Mouse (Mus musculus): ENCODE measurements around the gene Apba3.

Gene Apba3

DNA sequence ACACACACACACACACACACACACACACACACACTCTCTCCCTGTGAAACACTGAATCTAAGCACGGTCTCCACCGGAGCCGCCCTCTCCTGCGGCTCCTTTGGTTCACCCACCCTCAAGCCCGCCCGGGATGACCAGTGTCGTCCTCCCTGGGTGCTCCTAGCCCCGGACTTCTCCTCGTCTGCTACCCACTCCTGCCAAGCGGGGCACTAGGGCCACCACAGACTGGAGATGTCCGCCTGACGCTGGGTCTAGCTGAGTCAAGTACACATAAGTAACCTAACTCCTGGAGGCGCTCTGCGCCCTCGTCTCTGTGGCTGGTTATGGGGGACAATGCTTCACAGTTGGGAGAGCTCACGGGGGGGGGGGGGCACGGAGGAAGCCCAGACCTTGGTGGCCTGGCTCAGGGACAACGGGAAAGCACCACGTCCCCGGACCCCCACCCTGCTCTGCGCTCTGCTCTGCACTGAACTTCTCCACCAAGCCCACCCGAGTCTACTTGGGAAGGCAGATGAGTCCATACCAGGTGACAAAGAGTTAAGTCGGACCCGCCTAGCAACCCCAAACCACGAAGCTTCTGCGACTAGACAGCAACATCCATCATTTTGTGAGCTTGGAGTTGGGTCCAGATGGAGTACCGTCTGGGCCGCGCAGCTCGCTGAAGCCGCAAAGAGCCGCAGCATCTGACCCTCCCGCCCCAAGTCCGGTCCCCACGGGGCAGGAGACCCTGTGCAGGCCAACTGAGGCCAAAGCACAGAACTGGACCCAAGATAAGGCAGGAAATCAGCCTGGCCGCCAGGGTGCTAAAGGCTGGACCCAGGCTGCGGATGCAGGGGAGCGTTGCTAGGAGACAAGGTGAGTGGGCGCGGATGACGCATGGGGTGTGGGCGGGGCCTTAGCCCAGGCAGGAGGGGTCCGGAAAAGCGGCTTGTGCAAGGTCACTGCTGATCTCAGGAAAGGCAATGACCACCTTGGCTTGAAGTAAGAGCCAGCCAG is 14.0 kb upstream of the Apba3 start, which contains the start of gene Matk:
Matk (plus strand) TSS at position 512 of the 996 bp plus-strand sequence.
- peak; percentile 38 for DNase-seq

DNA sequence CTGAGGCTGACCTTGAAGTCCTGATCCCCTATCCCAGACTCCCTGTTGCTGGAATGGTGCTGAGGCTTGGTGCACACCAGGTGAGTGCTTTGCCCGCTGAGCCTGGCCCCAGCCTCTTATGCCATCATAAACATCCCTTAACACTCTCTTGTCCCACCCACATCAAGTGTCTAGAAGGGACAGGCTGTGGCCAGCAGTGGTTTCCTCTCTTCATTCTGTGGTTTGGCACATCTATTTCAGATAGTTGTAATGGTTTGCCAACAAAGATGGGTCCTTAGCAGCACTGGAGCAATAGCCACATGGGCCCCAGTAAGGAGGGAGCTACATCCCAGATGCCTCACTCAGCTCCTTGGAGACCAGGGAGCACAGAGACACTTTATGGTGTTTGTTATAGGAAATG is 11.9 kb upstream of the Apba3 start:
- DNase-seq = no peak

DNA sequence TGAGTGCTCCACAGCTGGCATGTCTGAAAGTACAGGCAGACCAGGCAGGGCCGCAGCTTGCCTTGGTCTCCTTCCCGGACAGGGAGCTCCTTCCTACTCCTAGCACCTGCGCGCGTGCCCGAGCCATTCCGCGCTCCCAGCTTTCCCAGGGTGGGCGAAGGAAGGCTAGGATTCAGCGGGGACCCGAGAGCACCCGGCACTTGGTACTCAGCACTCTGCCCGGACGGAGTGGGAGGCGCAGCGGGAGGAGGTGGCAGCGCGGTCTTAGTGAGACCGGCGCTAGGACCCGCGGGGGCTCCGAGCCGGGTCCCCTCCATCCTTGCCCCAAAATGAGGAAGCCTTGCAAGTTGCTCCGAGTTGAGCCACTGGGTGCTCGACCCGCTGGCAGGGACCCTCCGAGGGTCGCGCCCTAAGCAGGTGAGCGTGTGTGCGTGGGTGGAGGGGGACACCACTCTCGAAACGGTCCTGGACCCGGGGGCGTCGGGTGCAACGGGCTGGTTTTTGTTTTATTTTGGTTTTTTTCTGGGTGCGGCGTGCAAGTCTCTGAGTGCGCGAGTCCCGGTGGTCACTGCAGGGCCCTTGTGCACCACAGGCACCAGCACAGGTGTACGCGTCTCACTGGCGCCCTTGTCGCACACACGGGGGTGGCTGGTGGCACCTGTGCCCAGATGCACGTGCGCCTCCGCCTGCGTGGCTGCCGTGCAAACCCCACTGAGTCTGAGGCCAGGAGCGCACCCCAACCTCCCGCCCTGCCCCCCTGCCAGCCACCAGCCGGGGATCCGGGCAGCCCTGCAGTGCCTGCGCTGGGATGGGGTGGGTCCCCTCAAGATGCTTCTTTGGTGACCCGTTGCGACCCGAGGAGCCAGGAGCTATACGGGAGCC is 9.4 kb upstream of the Apba3 start:
- DNase-seq = no peak

DNA sequence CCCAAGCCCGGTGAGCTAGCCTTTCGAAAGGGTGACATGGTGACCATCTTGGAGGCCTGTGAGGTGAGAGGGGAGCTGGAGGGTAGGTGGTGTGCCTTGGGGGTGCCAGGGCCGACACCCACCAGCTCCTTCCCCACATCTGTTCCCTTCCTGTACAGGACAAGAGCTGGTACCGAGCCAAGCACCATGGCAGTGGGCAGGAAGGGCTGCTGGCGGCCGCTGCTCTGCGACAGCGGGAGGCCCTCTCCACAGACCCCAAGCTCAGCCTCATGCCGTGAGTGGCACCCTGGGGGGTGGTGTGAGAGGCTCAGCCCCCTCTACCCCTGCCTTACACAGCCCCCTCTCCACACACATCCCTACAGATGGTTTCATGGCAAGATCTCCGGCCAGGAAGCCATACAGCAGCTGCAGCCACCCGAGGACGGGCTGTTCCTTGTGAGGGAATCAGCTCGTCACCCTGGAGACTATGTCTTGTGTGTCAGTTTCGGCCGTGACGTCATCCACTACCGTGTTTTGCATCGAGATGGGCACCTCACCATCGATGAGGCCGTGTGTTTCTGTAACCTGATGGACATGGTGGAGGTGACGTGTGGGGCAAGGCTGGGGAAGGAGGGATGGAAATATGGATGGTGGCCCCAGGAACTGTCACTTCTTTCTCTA is 7.4 kb upstream of the Apba3 start:
- no peak for DNase-seq

DNA sequence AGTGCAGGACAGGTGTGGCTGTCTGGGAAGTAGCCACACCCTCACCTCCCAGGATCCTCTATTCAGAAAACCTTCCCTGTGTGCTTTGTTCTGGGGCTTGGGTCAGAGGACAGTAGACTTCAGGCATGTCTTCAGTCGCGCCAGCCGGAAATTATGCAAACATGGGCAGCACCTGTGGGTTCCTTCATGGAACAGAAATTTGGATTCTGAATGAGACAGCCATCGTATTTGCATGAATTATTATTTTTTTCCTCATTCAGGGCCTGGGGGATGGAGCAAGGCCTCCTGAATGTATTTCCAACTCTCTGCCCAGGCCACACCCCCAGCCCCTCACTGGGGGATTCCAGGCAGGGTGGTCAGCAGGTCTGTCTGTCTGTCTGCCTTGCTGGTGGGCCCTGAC is 5.7 kb upstream of the Apba3 start:
- no peak for DNase-seq

DNA sequence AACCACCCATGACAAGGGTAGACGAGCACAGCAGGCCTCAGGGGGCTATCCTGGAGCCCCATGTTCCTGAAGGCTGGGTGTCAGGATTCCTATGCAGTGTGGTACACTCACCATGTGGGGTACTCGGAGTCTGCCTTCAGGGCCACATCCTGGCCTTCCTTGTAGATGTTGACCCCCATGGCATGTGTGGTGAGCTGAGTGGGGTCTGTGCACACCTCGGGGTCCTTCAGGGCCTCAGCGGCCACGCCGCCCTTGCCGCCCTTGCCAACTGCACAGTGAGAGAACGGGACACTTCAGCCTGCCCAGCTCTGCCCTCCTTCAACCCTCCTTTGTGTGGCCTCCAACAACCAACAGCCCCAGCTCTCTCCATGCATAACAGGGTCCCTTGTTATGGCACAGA is 1.2 kb upstream of the Apba3 start:
- no peak for DNase-seq

DNA sequence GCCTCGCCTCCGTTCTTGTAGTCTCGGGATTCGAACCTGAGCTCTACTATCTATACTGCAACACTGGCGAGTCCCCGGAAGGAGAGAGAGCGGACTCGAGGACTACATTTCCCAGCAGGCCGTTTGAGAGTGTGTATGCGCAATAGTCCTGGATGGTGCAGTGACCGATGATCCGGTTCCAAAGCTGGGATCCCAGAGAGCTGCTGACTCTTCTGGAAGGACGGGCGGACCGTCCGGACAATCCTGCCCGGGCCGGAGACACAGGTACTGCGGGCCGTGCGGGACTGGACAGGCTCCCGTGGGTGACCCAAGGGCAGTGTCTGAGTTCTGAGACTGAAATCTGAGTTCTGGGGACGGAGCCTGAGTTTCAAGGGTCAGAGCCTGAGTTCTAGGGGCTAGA is 1.3 kb downstream of the Apba3 start:
- peak; percentile 81 for DNase-seq

DNA sequence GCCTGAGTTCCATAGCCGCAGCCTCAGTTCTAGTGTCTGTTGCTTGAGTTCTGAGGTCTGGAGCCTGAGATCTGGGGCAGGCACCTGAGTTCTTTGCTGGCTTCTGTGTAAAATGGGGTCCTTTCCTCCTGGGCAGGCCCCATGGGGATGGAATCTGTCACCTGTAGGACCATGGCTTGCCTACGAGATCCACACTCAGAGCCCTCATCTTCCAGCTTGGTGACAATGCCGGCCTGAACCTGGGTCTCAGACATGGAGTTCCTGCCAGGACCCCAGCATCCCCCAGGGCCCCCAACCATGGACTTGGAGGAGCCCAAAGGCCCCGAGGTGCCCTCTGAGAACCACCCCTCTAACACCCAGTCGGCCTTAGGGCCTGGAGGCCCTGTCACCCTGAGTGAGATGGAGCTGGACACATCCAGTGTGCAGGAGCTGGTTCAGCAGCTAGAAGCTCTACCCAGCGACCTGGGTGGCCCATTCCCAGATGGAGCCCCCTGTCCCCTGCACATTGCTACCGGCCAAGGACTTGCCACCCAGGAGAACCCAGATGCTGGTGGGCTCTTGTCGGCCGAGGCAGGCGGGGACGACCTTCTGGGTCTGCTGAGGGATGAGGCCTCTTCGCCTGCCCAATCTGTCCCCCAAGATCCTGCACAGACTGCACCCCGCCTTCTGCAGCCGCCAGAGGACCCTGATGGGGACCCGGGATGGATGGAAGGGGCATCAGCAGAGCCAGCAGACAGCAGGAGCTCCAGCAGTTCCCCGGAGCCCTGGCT is 2.1 kb downstream of the Apba3 start:
- DNase-seq = no peak

DNA sequence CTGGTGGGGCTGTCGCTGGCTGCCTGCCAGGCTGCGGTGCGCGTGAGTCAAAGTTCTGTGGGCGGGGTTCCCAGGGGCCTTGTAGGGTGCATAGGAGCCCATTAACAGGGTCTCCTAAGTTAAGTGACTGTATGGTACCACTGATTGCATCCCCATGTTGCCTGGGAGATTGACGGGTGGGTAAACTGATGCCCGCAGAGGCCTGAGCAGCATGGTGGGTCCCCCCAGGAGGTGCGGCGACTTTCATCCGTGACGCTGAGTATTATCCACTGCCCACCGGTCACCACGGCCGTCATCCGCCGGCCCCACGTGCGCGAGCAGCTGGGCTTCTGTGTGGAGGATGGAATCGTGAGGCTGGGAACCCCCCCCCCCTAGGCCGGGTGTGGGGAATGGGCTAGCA is 5.6 kb downstream of the Apba3 start:
- no peak for DNase-seq

DNA sequence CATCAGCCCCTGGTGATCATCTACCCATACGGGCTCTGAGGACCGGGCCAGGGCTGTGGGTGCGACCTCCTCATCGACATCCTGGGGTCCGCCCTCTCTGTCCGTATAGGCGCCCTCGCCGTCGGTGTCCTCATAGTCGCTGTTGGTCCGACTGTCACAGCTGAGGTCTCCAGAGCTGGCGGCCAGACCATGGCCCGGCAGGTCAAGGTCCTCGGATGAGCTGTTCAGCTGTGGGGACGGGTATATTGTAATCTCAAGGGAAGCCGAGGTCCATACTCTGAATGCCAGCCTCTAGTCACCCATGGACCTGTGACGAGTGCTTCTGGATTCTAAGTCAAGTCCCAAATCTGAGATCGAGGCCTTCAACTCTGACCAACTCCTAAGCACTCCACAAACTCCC is 7.1 kb downstream of the Apba3 start:
- no peak for DNase-seq

DNA sequence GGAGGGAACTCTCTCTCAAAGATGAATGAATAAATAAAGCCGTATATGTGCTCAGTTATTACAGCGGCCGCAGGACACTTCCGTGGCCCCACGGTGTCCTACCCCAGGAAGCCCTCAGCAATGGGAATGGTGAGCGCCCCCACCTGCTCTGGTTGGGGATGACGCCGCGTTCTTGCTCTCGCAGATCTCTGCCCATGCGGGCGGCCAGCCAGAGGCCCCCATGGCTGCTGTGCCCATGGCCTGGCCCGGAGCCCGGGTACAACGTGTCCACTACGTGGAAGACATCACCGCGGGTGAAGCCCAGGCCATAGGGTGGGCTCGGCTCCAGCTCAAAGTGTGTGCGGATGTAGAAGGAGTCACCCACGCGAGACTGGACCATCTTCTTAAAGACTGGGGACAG is 10.9 kb downstream of the Apba3 start:
- no peak for DNase-seq

DNA sequence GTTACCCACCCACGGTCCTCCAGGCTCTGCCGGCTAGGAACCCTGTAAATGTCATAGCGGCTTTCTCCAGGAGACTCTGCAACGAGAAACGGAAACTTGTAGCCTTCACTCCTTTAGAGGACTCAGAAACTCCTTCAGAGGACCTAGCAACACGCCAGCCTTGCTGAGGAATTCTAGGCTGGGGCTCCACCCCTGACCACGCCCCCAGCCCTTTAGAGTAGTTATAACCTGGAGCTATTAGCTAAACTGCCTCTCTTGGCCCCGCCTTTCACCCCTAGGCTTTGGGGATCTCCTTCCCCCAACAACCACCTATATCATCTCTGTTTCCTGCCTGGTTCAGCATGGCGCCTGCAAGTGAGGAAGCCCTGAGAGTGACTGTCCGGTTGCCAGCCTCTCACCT is 12.7 kb downstream of the Apba3 start:
- DNase-seq = no peak

DNA sequence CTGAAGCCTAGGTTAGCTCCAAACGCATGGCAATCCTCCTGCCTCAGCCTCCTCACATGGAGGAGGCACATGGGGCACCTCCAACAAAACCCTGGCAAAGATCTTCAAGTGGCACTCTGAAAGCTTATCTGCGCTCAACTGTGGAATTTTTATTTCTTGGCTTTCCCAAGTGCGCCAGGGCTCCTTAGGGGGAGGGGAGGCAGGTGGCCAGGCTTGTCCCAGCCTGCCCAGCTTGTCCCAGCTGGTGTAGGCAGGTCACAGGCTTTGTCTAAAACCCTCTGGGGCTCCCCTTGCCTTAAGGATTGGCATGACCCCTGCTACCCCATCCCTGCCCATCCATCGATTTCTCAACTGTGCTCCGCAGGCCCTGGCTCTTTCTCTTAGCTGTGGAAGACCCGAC is 17.4 kb downstream of the Apba3 start:
- DNase-seq = no peak

DNA sequence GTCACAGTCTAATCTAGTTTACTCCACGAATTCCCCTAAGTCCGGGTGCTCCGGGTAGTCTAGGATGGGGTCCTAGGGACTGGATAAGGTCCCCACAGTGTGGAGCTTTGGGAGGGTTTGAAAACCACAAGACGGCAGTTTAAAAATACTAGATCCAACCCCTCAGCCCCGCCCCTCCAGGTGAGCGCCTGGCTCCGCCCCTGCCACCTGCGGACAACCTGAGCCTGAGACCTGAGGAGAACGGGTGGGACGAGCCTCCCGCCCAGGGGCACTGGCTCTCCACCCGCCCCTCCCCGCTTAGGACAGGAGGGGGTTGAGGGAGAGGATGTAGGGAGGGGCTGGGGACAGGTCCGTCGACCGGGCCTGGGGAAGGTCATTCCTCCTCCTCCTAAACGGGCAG is 18.0 kb downstream of the Apba3 start:
- DNase-seq = no peak

DNA sequence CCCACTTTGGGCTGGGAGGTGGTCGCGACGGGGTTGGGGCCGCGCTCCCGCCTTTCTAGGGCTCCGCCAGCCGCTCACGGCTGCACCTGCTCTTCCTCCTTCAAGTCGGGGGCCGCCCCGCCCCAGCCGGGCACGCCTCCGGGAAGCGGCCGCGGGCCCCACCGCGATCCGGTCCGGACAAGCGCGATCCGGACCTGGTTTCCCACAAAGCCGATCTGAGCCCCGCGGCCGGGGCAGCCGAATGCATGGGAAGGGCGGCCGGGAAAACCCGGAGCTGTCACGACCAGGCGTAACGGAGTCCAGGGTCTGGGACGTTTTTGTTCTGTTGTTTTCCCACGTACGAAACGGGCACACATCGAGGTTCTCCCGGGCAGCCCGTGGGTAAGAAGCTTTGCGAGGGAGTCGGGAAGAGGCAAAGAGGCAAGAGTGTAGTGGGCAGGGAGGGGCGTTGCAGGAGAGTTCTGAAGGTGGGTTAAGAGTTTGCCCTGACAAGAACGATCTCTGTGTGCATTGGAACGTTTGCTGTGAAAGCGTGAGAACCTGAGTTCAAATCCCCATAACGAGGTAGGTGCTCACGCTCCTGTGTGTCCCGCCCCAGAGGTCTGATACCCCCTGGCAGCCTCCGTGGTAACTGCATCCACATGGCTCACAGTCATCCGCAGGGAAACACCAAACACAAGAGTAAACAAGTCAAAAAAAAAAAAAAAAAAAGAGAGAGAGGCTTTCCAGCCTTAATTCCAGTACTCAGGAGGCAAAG is 19.1 kb downstream of the Apba3 start:
- DNase-seq = peak; percentile 89

DNA sequence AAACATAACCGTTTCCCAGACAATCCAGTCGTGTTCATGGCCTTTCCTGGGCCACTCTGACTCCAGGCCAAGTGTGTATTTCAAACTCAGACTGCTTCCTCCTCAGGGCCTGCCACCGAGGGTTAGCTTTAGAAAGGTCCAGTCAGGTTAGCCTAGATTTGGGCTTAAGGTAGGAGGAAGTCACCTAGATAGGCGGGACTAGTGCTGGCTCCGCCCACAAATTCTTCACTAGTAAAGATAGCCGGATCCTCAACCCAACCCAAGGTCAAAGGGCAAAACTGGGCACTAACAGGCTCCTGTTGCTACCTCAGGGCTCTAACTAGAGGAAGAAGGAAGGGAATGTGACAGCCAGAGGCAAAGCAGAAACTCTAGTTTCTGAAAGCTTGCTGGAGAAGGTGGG is 19.8 kb downstream of the Apba3 start:
- DNase-seq = peak; percentile 54

DNA sequence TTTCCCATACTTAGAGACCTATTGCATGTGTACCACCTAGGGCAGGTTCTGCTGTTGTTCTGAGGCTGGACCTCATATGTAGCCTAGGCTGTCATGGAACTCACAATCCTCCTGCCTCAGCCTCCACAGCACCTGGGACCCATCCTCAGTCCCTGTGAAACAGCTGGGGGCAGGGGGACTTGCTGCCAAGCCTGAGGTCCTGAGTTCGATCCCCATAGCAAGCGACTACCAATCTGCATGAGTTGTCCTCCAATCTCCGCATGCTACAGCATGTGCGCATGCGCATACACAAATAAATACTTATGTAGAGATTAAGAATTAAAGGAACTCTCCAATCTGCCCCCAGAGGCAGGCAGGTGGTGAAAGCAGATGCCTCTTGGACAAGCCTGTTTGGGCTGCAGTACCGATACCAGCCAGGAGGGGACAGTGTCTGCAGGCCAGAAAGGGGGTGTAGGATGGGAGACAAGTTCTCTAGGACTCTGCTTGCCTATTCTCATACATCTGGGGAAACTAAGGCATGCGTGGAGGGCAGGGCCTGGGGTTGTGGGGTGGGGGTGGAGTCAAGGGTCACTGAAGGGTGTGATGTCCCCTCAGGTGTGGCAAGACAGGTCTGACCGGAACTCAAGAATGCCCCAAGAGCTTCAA is 20.9 kb downstream of the Apba3 start:
- DNase-seq = peak; percentile 79

DNA sequence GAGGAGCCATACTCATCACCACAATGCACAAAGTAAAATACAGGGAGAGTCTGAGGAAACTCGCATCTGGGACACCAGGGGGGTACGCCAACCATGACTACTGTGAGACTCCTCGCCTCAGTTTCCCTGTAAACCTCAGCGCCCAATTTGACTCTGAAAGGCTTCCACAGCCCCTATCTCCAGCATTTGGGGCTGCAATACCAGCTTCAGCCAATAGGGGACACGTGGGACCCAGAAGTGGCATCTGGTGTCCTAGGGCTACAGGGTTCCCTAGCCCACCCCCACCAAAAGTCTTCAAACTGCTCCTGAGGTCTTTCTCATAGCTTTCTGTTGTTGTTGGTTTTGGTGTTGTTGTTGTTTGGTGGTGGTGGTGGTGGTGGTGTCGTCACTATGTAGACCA is 21.8 kb downstream of the Apba3 start:
- DNase-seq = peak; percentile 56

DNA sequence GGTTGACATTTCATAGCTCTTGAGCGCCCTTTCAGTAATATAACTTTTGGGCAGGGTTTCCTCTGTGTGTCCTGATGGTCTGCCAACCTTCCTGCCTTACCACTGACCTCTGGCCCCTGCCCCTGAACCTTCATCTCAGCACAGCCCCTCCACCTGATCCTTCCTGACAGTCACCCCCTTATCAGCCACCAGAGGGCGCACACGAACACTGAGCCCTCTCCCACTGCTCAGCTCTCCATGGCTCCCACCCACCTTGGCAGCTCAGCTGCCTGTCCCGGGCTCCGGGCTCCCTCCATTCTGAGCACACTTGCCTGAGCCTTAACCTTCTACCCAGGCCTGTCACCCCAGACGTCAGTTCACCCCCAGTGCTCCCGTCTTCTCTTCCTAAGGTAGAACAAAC is 22.5 kb downstream of the Apba3 start:
- DNase-seq = peak; percentile 67

DNA sequence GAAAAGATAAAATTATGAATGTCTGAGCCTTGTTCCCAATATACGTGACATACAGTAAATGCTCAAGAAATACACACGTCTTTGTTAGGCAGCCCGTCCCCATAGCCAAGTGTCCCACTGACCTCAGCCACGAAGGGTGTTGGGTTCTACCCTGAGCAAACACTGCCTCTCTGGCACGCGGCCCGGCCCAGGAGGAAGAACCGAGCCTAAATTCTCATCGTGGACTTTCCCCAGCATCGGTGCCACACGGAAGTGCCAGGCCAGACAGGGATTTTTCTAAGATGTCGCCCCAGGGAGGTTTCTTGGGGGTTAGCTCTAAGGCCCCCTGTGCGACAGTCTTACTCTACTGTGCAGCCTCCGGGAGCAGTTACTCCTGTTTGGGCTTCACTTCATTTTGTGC is 23.1 kb downstream of the Apba3 start:
- DNase-seq = no peak

Data from liver (tissue).